Mouse (Mus musculus) left cerebral cortex, adult 9 months (tissue): Measurements from ENCODE around the gene Nfkbia.

ENCODE experiments used
- DNase-seq, 2 experiments: peaks; one replicate each; pipeline ENCODE4 v3.0.0; 2022; ENCODE audit warnings: low spot score in 2 of 2

Gene Nfkbia

DNA sequence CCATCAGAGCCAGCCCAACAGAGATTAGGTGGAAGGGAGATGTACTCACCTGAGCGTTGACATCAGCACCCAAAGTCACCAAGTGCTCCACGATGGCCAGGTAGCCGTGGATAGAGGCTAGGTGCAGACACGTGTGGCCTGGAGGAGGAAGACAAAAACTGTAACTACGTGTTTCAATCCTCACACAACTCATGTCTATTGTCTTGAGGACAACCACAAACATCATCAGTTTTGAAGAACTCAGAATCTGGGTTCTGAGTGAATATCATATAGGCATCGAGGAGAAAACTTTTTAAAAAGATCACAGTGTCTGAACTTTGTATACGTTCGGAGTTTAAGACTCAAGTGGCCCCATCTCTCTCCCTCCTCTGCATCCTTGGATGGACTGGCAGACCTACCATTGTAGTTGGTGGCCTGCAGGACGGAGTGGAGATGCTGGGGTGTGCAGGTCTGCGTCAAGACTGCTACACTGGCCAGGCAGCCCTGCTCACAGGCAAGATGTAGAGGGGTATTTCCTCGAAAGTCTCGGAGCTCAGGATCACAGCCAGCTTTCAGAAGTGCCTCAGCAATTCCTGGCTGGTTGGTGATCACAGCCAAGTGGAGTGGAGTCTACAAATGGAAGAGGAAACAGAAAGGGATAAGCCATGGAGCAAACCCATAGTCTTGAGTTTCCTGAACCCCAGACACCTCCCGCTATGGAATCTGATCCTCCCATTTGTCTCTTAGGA, 1.6 kb downstream of the Nfkbia start:
- peak in 1 of 2 experiments; percentile 43 for DNase-seq

GRCm38 (mm10) chr12:55489986-55490721, 2.3 kb downstream of the Nfkbia start:
- DNase-seq, result no peak

DNA sequence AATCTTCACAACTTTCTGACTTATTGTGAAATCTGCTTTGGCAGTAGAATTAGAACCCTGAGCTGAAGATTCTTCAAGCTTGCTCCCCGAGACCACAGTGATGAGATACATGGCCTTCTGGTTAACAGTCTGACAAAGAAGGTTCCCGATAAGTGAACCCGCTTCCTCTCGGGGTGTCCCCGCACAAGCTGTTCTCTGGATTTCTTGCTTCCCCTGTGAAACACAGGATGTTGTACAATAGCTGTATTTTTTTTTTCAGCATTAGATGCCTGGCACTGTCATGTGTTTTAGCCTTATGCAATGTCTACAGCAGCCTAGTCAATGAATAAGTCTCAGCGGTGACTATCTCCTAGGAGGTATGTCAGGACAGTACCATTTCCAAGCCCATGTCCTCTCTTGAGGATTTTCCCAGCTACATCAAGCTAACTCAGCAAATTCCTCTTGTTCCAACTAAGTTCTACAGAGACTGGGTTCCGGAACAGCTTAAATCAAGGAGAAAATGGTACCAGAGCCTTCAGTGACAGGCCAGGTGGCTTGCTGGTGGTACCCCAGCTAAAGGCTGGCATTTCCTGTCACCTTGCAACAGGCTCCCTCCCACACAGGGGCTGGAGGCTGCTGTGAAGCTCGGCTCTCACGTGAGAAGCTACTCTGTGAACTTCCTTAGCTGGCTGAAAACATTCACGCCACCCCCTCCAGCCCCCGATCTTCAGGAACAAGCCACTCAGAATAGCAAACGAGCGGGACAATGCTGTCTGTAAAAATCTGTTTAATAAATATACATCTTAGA, 3.6 kb downstream of the Nfkbia start:
- DNase-seq, result no peak

GRCm38 (mm10) chr12:55487843-55488660, 4.4 kb downstream of the Nfkbia start:
- no peak for DNase-seq

DNA sequence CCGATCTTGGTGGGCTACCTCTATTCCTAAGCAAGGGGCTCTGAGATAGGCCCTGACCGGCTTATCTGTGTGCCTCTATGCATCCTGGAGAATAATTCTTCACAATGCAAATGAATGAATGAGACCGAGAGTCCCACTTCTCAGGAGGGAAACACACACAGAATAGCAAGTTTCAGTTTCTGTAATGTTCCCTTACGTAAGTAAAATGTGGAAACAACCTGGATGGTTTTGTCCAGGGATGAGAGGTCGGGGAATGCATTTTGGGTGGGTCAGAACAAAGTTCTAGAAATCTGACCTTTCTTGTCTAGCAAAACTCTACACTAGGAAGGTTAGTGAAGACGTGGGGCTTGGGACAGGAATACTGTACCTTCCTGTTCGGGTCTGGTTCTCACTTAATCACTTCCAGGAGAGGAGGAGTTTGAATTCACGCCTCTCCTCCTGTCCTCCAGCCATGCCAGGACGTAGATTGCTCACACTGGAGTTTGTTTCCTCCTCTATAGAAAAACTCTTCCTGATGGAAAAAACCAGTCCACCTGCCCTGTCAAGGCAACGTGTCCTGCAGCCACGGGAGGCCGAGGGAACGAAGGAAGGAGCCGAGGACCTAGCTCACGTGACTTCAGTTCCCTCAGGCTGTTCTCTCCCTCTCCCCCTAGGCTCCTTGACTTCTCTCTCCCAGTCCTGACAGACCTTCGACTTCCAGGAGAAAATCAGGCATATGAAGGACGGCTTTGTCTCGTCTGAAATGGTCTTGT, 5.3 kb downstream of the Nfkbia start:
- DNase-seq, result no peak

DNA sequence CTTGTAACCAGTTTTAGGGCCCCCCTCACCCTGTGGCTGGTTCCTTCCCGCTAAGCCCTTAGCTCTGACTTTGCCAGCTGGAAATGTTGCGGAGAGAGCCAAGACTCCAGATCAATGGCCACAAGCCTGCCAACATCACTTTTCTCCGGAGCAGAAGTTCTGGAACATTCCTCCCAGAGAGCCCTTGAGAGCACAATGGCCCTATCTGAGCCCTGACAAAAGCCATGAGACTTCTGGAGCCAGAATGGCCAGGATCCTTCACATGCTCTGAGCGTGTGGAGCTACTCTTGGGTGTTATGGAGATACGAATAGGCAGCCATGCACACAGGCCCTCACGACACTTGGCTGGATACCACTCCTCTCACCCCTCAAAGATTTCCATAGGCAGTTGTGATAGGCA, 7.6 kb downstream of the Nfkbia start:
- DNase-seq, result no peak

DNA sequence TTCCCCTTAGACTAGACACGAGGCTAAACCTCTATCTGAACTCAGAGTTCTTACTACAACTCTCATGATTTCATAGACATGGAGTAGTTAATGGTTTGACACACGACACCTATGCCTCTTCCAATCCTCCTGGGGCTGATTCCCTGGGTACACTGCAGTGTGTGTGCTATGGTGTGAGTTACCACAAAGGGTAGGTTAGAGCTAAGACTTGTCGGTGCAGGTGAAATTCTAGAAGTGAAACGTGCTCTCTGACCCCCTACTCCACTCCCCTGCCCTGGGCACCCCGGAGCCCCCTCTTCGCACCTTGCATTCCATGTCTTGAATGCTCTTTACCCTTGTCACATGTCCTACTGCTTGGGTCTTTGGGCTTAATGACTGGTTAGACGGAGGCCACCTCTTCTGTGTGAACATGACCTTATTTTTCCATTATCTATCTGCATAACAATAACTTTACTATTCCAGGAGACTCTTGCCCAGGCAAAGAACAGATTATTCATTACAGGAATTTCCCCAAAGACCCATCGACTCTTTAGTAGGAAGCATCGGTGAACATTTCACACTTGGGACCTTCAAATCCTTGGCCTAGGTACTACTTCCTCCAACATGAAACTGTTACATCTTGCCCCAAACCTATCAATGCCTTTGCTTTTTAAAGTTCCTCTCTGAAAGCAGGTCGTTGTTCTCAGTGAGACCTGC, 8.2 kb downstream of the Nfkbia start:
- no peak for DNase-seq

DNA sequence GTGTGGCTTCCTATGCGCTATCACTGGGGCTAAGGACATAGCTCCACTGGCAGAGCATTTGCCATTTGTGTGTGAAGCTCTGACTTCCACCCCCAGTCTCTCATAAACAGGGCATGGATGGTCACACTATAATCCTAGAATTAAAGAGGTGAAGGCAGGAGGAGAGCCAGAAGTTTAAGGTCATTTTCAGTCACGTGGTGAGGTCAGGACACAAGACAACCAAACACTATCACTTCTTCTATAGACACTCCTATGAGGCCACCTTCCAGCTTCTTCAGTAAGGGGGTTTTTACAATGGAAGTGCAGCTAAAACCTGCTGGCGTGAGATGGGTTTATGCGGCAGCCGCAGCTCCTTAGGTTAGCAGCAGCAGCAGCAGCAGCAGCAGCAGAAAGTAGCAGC, 8.9 kb downstream of the Nfkbia start:
- DNase-seq, result no peak

GRCm38 (mm10) chr12:55482732-55483131, 9.7 kb downstream of the Nfkbia start:
- DNase-seq, result no peak

- no peak for DNase-seq
Measured at GRCm38 (mm10) chr12:55481739-55482138, 10.7 kb downstream of the Nfkbia start.

GRCm38 (mm10) chr12:55480471-55481153, 11.8 kb downstream of the Nfkbia start:
- DNase-seq, result no peak

DNA sequence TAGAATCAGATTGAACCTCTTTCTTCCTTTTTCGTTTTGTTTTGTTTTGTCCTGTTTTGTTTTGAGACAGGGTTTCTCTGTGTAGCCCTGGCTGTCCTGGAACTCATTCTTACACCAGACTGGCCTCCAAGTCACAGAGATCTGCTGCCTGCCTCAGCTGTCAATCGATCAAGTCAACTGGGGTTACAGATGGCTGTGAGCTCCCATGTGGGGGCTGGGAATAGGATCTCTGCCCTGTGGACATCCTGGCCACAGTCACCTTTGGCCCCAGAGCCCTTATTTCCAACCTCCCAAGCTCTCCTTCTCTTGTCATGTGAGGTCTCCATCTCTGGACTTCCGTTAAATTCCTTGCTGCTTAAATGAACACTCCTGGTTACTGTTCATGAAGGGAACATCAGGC, 13.5 kb downstream of the Nfkbia start:
- DNase-seq, result no peak

DNA sequence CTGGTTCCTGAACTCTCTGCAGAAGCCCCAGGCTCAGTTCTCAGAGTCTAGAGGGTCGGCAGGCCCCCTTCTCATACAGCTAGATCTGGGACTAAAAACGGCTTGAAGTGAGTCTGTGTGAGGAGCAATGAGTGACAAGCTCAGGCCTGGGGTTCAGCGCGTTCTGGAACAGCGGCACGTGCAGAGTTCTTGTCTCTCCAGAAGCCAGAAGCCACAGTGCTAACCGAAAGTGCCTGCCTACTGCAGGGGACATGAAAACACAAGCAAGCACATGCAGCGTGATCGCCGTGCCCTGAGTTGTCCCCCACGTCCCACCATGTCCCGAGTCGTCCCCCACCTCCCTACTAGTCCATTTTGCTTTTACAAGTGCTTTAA, 18.3 kb downstream of the Nfkbia start:
- no peak for DNase-seq

DNA sequence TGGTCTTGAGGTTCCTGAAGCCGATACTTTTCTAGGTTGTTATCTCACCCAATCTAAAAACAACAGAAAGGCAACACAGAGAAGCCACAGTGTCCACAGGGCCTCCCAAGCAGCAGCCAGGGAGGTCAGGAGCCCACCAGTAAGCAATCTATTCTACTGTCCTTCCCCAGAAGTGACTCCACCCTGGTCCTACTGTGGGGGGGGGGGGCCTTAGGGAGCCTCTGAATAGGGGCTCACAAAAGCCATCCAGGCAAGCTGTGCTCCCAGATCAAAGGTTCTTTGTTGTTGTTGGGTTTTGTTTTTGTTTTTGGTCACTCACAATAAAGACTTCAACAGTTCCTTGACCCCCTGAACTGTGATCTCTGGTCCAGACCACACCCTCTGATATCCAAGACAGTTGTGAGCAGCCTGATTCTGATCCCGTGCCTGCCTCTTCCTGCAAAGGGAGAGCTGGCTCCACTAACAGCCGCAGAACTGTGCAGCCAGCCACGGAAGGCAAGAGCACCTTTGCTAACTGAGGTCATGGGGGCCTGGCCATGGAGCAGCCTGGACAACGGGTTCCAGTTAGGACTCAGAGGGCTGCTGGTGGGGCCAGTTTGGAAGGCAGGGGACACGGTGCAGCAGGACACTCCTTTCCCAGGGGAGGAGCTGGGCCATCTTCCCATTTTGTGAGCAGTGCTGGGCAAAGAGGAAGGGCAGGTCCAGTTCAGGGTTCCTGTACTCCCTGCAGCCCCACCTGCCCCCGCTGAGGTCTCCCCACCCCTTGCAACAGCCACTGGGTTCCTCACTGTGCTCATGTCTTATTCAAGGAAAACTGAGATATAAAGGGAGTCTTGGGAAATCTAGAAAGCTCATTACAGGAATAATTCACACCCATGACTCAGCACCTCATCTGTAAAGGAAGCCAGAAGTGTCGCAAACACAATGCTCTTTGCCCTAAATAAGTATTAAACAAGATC, 18.9 kb downstream of the Nfkbia start:
- DNase-seq, result no peak

GRCm38 (mm10) chr12:55471344-55471743, 21.1 kb downstream of the Nfkbia start:
- DNase-seq, result no peak

- DNase-seq, result no peak
Measured at GRCm38 (mm10) chr12:55470442-55470841, 22.0 kb downstream of the Nfkbia start.

DNA sequence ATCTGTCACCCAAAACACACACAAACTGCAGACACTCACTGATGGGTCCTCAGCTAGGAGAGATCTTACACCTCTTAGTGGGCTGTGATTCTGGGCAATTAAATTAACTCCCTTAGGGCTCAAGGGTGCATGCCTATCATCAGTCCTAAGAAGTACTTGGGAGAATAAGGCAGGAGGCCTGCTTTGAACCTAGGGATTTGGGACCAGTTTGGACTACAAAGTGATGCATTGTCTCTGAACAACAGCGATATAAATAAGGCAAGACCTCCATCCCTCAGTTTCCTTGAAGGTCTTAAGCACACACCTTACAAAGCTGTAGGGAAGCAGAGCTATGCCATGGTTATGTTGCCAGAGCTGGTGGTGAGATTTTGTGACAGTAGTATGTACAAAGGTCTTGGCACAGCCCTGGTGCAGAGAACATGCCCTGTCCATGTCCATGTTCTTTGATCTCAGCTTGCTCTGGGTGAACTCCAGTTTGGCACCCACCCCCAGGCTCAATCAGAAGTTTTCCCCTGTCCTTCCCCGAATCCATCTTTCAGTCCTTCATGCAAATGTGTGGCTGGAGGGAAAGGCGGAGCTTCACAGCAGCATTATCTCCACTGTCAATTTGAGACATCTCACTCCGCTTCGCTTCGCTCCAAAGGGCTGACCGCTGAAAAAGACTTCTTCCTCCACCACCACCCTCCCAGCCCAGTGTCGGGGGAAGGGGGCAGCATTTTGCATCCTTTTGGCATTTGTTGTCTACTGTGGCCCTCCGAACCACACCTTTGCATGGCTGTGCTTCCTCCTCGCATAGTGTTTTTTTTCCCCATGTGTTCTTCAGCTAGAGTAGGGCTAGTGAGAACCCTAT, 24.9 kb downstream of the Nfkbia start:
- DNase-seq, result no peak

DNA sequence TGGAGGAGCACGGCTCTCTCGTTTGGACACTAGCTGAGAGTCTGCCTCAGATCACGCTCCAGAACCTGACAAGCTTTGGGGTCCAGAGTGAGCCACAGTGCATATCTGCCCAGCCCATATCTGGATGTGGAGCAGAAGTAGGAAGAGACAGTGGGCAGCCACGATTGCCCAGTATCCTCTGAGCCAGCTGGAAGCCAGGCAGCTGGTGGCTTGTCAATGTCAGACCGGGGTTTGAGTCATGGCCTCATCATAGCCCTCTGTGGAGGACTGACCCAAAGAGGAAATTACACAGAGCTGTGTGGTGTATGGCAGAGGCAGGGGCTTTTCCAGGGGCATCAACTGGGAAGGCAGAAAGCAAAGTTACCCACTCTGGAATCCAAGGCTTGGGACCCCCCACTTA, 25.6 kb downstream of the Nfkbia start:
- DNase-seq, result no peak
